Mouse (Mus musculus): ENCODE results near the gene Cyp27b1. TPM values are rescaled to one million over a fixed set of nuclear protein-coding genes. Genes with fewer than 3 reads are reported as not detected.
A peak's percentile ranks its signal among the peaks of the same experiment; 100 is the strongest.

Gene Cyp27b1
- polyA plus RNA-seq, 1 experiment from 2014 or later, result not detected

- Histone ChIP-seq H3K36me3 (replicated peaks) (no peaks in the 10 kb centered on the region; the same call in 1 of the 2 replicates), H3K9me3 (replicated peaks) (no peaks in the 10 kb centered on the region), H3K4me1 (replicated peaks) (peaks cover 65% of the 10 kb centered on the region), H3K27ac (replicated peaks) (no peak overlapping the region), H3K4me2 (peak overlapping the region; percentile 52), H3K9ac (no peak overlapping the region), H3K27me3 (peaks cover 59% of the 10 kb centered on the region), H3K4me3 (replicated peaks) (peak overlapping the region; percentile 15; the same call in 1 of the 2 replicates)
- 31% methylated on average over 48 of the region's 48 CpGs for WGBS (ENCODE audit: insufficient replicate concordance)
- no peak for ATAC-seq (ENCODE audit: insufficient read depth)
Measured at GRCm38 (mm10) chr10:127080901-127081780, 33.1 kb downstream of the Cyp27b1 start.

- H3K4me2 ChIP-seq, result peak overlapping the region; percentile 52
- H3K4me3 ChIP-seq (replicated peaks), result no peak overlapping the region
- H3K4me1 ChIP-seq (replicated peaks), result peaks cover 57% of the 10 kb centered on the region
- no peaks in the 10 kb centered on the region for H3K9me3 ChIP-seq (replicated peaks)
- H3K27me3 ChIP-seq, result peaks cover 55% of the 10 kb centered on the region
- no peaks in the 10 kb centered on the region; the same call in 1 of the 2 replicates for H3K36me3 ChIP-seq (replicated peaks)
- 53% methylated on average over 8 of the region's 8 CpGs for WGBS (ENCODE audit: insufficient replicate concordance)
- H3K9ac ChIP-seq, result no peak overlapping the region
- no peak for ATAC-seq (ENCODE audit: insufficient read depth)
- no peak overlapping the region for H3K27ac ChIP-seq (replicated peaks)
Measured at GRCm38 (mm10) chr10:127081996-127082620, 34.1 kb downstream of the Cyp27b1 start.

- H3K9me3 ChIP-seq (replicated peaks), result no peaks in the 10 kb centered on the region
- no peak for ATAC-seq (ENCODE audit: insufficient read depth)
- no peak overlapping the region for H3K4me3 ChIP-seq (replicated peaks)
- H3K36me3 ChIP-seq (replicated peaks), result no peaks in the 10 kb centered on the region; the same call in 1 of the 2 replicates
- H3K4me2 ChIP-seq, result no peak overlapping the region
- peaks cover 47% of the 10 kb centered on the region for H3K4me1 ChIP-seq (replicated peaks)
- no peak overlapping the region for H3K27ac ChIP-seq (replicated peaks)
- 63% methylated on average over 8 of the region's 8 CpGs for WGBS (ENCODE audit: insufficient replicate concordance)
- H3K9ac ChIP-seq, result no peak overlapping the region
- H3K27me3 ChIP-seq, result peaks cover 44% of the 10 kb centered on the region
Measured at GRCm38 (mm10) chr10:127083292-127083914, 35.4 kb downstream of the Cyp27b1 start.

DNA sequence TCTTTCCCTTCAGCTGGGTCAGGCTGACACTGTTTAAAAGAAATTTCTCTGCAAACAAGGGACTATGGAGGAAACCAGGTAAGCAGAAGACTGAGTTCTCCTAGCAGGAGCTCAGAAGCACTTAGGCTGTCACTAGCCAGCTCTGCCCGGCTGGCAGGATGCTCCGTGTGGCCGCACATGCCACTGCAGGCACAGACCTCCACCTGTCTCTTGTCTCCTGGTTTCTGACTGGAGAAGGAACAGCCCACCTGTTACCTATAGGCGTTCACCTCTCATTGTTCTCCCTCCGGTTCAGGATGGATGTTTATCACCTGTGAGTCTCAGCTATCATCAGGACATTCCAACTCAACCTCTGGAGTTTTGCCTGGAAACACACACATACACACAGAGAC, 35.9 kb downstream of the Cyp27b1 start:
- ATAC-seq (ENCODE audit: insufficient read depth), result no peak
- peaks cover 41% of the 10 kb centered on the region for H3K4me1 ChIP-seq (replicated peaks)
- no peaks in the 10 kb centered on the region; the same call in 1 of the 2 replicates for H3K36me3 ChIP-seq (replicated peaks)
- H3K9ac ChIP-seq, result no peak overlapping the region
- H3K27ac ChIP-seq (replicated peaks), result no peak overlapping the region
- no peak overlapping the region for H3K4me3 ChIP-seq (replicated peaks)
- peaks cover 39% of the 10 kb centered on the region for H3K27me3 ChIP-seq
- no peak overlapping the region for H3K4me2 ChIP-seq
- 63% methylated on average over 5 of the region's 5 CpGs for WGBS (ENCODE audit: insufficient replicate concordance)
- H3K9me3 ChIP-seq (replicated peaks), result no peaks in the 10 kb centered on the region

DNA sequence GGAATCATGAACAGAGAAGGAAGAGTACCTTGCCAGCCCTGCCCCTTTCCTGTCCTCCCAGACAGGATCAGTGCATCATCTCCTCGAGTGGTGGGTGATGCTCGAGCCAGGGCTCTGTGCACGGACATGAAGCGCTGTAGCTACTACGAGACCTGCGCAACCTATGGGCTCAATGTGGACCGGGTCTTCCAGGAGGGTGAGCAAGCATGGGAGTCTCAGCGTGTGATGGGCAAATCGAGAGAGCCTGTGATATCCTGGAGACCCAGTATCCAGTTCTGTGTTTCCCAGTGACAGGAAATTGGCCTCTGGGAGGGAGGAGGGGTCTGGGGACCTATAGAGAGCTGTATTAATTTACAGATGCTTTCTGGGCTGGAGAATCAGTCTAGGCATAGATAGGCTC, 37.0 kb downstream of the Cyp27b1 start:
- Histone ChIP-seq H3K36me3 (replicated peaks) (no peaks in the 10 kb centered on the region; the same call in 1 of the 2 replicates), H3K4me1 (replicated peaks) (peaks cover 30% of the 10 kb centered on the region), H3K27me3 (peaks cover 33% of the 10 kb centered on the region), H3K9ac (no peak overlapping the region), H3K27ac (replicated peaks) (no peak overlapping the region), H3K9me3 (replicated peaks) (no peaks in the 10 kb centered on the region), H3K4me2 (no peak overlapping the region), H3K4me3 (replicated peaks) (no peak overlapping the region)
- no peak for ATAC-seq (ENCODE audit: insufficient read depth)
- 75% methylated on average over 9 of the region's 9 CpGs for WGBS (ENCODE audit: insufficient replicate concordance)

DNA sequence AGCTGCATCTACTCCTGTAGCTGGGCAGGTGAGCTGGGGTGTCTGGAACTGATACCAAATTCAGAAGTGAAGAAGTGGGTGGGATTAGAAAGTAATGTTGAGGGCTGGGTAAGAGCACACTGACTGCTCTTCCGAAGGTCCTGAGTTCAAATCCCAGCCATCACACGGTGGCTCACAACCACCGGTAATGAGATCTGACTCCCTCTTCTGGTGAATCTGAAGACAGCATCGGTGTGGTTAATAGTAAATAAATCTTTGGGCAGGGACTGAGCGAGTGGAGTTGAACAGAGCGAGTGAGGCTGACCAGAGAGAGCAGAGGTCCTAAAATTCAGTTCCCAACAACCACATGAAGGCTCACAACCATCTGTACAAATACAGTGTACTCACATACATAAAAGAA, 37.6 kb downstream of the Cyp27b1 start:
- H3K4me3 ChIP-seq (replicated peaks), result no peak overlapping the region
- no peaks in the 10 kb centered on the region; the same call in 1 of the 2 replicates for H3K36me3 ChIP-seq (replicated peaks)
- no peak overlapping the region for H3K4me2 ChIP-seq
- peaks cover 24% of the 10 kb centered on the region; the same call in 1 of the 2 replicates for H3K4me1 ChIP-seq (replicated peaks)
- WGBS (ENCODE audit: insufficient replicate concordance), result 68% methylated on average over 6 of the region's 6 CpGs
- H3K9ac ChIP-seq, result no peak overlapping the region
- peaks cover 33% of the 10 kb centered on the region for H3K27me3 ChIP-seq
- H3K27ac ChIP-seq (replicated peaks), result no peak overlapping the region
- ATAC-seq (ENCODE audit: insufficient read depth), result no peak
- no peaks in the 10 kb centered on the region for H3K9me3 ChIP-seq (replicated peaks)

GRCm38 (mm10) chr10:127090560-127091411, 42.7 kb downstream of the Cyp27b1 start:
- H3K4me3 ChIP-seq (replicated peaks), result no peak overlapping the region
- H3K4me2 ChIP-seq, result no peak overlapping the region; the same call in 1 of the 2 replicates
- H3K9ac ChIP-seq, result no peak overlapping the region
- H3K9me3 ChIP-seq (replicated peaks), result no peaks in the 10 kb centered on the region
- peaks cover 28% of the 10 kb centered on the region for H3K27me3 ChIP-seq
- peaks cover 7% of the 10 kb centered on the region for H3K36me3 ChIP-seq (replicated peaks)
- WGBS (ENCODE audit: insufficient replicate concordance), result 68% methylated on average over 57 of the region's 57 CpGs
- H3K4me1 ChIP-seq (replicated peaks), result peaks cover 21% of the 10 kb centered on the region
- ATAC-seq (ENCODE audit: insufficient read depth), result no peak
- no peak overlapping the region for H3K27ac ChIP-seq (replicated peaks)

GRCm38 (mm10) chr10:127091507-127092396, 43.7 kb downstream of the Cyp27b1 start:
- H3K27me3 ChIP-seq, result peaks cover 28% of the 10 kb centered on the region
- no peak overlapping the region for H3K4me3 ChIP-seq (replicated peaks)
- H3K4me2 ChIP-seq, result peak overlapping the region; percentile 18; the same call in 1 of the 2 replicates
- H3K4me1 ChIP-seq (replicated peaks), result peaks cover 21% of the 10 kb centered on the region
- WGBS (ENCODE audit: insufficient replicate concordance), result 61% methylated on average over 51 of the region's 51 CpGs
- no peak for ATAC-seq (ENCODE audit: insufficient read depth)
- peaks cover 17% of the 10 kb centered on the region for H3K36me3 ChIP-seq (replicated peaks)
- no peak overlapping the region for H3K27ac ChIP-seq (replicated peaks)
- H3K9me3 ChIP-seq (replicated peaks), result no peaks in the 10 kb centered on the region
- H3K9ac ChIP-seq, result no peak overlapping the region

- 24% methylated on average over 4 of the region's 4 CpGs for WGBS (ENCODE audit: insufficient replicate concordance)
Measured at GRCm38 (mm10) chr10:127092742-127093141, 44.7 kb downstream of the Cyp27b1 start.

GRCm38 (mm10) chr10:127094382-127094802, 46.3 kb downstream of the Cyp27b1 start:
- Histone ChIP-seq H3K36me3 (replicated peaks) (peaks cover 43% of the 10 kb centered on the region), H3K27me3 (peaks cover 28% of the 10 kb centered on the region), H3K27ac (replicated peaks) (no peak overlapping the region), H3K4me3 (replicated peaks) (no peak overlapping the region), H3K9me3 (replicated peaks) (no peaks in the 10 kb centered on the region), H3K4me1 (replicated peaks) (peaks cover 21% of the 10 kb centered on the region), H3K4me2 (no peak overlapping the region), H3K9ac (no peak overlapping the region)
- ATAC-seq (ENCODE audit: insufficient read depth), result no peak
- 63% methylated on average over 7 of the region's 7 CpGs for WGBS (ENCODE audit: insufficient replicate concordance)

More at GRCm38 (mm10) chr10:127092742-127093141, 44.7 kb downstream of the Cyp27b1 start:
- H3K9me3 ChIP-seq (replicated peaks), result no peaks in the 10 kb centered on the region
- no peak overlapping the region for H3K27ac ChIP-seq (replicated peaks)
- H3K9ac ChIP-seq, result no peak overlapping the region
- H3K4me1 ChIP-seq (replicated peaks), result peaks cover 21% of the 10 kb centered on the region
- peaks cover 26% of the 10 kb centered on the region for H3K36me3 ChIP-seq (replicated peaks)
- no peak overlapping the region for H3K4me2 ChIP-seq
- no peak for ATAC-seq (ENCODE audit: insufficient read depth)
- no peak overlapping the region for H3K4me3 ChIP-seq (replicated peaks)
- H3K27me3 ChIP-seq, result peaks cover 28% of the 10 kb centered on the region

Measured in liver, embryonic 15.5 days (tissue).